Mouse (Mus musculus) lung, adult 18-20 months (tissue): Measurements from ENCODE around the gene Rab40c.

Experiments
- DNase-seq, 2 experiments: peaks; one replicate each; pipeline ENCODE4 v3.0.0; 2022; ENCODE audit warnings: mixed read lengths in 2 of 2

The Rab40c gene

DNA sequence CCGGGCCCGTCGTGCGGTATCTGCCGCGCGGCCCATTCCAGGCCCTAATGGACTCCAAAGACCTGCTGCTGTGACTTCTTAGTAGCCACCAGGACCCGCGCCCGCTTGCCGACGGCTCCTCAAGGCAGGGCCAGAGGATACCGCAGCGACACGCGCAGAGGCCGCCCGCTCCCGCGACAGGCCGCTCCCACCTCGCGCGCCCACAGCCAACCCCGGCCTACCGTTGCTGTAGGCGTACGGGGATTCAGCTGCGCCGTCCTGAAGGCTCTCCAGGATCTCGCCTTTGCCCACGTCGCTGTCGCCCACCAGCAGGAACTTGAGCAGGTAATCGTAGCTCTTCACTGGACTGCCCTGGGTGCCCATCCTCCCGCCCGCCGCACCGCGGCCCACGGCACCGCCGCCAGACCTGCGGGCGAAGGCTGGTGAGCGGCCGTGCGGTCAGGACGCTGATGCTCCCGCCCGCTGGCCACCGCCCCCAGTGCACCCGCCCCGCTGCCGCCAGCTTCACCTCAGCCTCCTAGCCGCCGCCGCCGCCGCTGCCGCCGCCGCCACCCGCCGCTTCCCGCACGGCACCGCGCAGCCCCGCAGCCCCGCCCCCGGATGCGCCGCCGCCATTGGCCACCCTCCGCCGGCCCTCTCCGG is at the start of gene Rab40c:
Gene Rab40c (minus strand): TSS at position 584 of the 642 bp plus-strand sequence.
- peak; percentile 41 to 49 for DNase-seq

DNA sequence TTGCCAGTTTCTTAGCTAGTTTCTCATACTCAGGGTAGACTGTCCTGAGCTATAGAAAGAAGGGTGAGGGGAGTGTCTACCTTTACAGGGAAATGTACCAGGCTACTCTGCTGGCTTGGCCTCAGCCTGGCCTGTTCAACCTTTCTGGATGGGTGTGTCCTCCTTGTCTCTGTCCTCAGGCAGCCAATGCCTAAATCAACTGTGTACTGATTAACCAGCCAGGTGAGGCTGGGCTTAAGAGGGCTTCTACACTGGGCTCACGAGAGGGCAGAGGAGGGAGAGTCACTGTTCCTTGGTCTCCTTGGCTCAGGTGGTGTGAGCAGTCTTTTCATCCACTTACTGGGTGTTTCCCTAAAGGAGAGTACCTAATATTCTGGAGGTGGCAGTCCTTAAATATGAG is 48.6 kb upstream of the Rab40c start:
- DNase-seq, result peak; percentile 51 to 73

DNA sequence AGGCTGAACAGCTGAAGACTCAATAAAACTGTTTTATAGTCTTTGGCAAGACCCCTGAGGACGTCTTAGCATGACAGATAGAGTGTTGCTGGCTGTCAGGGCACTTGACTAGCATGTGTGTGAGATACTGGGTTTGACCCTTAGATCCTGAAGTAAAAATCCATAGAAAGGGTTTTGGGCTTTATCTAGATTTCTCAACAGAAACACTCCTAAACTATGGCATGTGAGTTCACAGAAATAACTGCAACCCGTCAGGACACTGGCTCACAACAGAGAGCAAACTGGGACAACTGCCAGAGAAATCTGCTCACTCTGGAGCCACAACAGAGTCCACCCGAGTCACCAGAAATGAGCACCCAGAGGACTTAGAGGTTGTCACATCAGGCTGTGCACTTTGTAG is 48.1 kb upstream of the Rab40c start:
- no peak for DNase-seq

DNA sequence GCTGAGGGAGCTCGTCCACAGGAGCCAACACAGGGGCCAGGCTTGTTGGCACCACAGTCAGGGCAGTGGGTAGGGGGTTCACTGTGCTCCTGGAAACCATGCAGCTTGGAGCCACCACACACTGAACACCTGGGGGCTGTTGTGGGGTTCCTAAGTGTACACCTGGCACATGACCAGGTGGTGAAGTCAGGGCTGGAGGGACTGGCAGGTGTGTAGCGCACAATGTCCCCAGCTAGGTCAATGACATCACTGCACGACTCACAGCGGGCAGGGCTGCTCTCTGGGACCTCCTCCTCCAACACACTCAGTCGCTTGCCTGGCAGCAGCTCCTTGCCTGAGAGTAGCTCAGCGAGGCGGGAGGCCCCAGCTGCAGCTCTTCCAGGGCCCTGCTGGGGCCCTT is 44.7 kb upstream of the Rab40c start:
- DNase-seq, result no peak

DNA sequence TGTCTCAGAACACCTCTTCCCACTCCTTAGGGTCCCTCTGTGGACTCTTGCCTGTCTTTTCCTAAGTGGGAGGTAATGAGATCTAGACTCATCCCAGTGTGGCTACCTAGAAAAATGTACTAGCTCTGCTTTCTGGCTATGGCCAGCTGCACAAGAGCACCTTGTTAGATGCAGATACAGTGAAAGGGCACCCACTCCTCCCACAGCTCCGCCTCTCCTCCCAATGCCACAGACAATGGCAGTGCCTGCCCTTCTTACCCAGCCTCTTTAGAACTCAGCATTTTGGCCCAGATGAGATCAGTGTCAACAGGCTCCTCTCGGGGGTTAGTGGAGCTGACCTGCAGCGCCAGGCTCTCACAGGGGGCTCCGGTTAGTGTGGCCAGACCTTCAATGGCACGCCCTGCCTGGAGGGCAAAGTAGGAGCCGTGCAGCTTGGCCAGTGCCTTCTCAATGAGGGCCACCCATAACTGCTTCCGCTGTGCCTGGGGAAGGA is 42.9 kb upstream of the Rab40c start:
- DNase-seq, result no peak

DNA sequence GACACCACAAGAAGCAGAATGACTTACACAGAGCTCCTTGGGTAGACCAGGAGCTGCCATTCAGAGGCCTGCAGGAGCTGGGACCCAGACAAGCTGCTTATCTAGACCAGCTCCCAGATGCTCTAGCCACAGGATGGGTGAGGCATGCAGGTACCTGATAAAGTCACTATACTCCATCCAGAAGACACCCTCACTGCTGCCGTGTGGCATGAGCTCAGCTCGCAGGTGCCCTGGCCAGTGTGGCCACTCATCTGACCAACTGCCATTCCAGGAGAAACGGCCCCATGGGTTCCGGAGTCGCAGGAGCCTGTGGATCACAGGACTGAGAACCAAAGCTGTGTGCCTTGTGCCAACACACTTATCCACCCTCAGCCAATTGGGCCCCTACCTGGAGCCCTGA is 42.0 kb upstream of the Rab40c start:
- no peak for DNase-seq

DNA sequence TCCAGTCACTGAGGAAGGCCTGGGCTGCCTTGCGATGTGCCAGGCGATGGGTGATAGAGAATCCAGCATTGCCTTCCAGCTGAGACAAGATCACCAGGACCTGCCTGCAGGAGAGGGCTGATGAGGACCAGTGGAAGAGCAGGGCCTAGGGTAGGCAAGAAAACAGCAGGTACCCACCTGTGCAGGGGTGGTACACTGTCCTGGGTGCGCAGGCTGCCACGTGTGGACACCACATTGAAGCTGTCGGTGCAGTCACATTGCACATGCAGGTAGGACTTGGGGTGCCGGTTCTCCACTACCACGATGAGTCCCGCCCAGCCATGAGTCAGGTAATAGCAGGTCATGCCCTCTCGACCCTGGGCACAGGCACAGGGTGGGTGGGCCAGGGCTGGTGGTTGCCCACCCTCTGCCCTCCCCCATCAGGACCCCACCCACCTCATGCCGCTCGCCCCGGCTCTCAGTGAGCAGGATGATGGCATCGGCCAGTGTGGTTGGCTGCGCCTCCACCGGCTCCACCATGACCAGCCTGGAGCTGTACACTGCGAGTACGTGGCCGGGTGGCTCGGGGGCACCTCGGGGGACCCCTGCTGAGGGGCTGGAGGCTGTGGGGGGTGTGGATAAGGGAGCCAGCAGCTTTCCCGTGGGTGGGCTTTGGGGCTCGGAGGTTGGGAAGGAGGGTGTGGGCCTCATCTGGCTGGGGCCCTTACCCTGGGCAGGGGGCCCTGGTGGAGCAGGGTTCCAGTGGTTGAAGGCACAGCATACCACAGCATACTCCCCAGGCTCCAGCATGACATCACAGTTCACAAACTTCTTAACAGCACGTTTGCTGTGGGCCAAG is 40.3 kb upstream of the Rab40c start:
- no peak for DNase-seq

DNA sequence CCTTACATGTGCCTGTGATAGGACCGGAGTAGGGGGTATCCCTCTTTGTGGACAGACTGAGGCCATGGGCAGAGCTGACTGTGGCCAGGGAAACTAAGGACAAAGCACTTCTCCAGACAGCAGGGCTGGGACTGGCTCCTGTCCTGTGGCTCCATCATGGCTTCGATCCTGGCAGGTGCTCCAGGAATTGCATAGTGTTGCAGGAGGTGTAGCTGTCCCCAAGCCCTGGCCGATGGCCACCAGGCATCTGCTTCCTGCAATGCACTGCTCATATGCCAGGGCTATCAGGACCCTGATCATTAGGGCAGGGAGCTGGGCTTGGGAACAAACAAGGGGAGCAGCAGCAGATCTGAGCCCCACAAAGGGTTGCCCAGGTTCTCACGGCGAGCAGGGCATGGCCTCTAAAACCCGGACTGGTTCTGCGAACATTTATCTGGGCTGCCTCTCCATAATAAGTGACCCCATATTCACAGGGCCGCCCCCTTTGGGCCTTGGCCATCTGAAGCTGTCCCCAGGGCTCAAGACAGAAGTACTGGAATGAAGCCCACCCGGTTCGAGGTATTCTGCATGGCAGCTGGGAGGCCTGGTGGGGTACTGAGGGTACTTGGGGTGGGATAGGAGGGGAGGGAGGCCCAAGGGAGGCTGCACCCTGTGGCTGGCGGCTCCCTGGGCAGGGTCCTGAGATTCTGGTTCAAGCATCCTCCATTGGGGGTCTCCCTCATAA is 39.4 kb upstream of the Rab40c start:
- no peak for DNase-seq

DNA sequence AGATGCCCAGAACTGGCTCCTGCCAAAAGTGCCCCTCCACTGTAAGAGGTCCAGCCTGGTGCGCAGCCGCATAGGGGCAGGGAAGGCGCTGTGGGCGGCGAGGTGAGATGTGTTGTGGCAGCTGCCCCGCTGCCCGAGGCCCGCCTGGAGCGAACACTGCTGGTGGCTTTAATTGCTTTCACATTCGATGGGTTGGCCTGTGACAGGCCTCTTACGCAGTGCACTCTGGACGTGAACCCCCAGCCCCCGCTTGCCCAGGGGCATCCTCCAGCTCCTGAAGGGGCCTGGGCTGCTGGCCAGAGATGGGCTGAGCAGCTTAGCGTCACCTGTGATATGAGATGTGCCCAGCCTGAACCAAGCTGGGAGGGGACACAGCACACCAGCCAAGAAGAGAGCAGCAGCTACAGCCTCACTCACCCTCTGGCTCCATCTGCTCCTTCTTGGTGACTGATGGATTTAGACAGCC is 38.1 kb upstream of the Rab40c start:
- DNase-seq, result no peak

DNA sequence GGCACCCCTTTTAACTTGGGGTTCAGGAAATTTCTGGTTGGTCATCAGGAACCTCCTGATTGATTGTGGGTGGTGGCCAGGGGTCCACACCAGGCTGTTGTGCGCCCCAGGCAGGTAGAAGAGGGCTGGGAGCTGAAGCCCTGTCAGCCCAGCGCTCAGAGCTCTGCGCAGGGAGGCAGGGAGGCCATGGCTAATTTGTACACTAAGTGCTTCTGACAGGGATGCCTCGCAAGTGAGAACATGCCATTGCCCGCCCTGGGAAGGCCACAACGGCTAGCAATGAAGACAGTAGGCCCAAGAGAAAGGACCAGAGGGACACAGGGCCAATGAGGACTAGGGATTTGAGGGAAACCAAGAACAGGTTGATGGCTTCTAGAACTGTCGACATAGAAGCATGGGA is 37.1 kb upstream of the Rab40c start:
- no peak for DNase-seq

DNA sequence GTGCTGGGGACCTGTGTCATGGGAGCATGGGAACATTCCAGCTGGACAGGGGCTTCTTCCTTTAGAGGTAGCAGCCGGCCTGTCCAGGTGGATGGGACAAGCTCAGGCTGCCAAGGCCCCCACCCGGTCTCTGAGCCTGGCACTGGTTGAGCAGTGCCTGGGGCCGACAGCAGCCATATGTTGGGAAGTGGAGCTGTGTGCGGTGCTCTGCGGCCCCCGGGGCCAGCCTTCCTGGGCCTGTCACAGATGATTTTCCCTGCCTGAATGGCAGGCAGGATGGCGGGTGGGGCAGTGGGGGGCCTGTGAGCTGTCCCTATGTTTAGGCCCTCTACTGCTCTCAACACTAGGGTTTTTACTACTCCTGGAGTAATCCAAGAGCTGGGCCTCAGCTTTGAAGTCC is 36.7 kb upstream of the Rab40c start:
- no peak for DNase-seq

DNA sequence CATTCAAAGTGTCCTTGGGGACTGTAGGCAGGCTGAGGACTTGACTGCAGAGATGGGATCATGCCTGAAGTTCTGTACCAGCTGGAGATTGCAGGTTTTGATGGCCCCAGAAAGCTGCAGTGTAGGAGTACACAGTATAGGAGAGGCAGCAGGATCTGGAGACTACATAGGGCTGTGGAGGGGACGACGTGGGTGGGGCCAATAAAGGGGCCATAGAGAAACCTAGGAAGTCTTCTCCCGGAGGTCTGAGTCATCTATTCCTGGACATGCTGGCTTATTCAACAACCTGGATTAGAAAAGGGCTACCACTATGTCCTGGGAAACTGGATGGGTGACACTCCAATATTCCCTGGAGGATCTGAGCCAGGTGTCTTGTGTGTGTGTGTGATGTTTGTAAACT is 36.2 kb upstream of the Rab40c start:
- DNase-seq, result no peak

DNA sequence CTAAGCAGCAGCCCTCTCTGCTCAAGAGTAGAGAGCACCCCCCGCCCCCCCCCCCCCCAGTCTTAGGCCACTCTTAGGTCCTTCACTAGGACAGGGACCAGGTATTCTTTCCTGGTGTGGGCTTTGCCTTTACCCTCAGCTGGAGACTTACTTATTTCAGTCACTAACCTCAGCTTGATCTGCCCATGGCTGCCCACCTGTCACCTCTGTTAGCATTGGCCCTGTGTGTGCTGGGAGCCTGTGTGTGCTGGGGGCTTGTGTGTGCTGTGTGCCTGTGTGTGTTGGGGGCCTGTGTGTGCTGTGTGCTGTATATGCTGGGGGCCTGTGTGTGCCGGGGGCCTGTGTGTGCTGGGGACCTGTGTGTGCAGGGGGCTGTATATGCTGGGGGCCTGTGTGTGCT is 35.1 kb upstream of the Rab40c start:
- no peak for DNase-seq

DNA sequence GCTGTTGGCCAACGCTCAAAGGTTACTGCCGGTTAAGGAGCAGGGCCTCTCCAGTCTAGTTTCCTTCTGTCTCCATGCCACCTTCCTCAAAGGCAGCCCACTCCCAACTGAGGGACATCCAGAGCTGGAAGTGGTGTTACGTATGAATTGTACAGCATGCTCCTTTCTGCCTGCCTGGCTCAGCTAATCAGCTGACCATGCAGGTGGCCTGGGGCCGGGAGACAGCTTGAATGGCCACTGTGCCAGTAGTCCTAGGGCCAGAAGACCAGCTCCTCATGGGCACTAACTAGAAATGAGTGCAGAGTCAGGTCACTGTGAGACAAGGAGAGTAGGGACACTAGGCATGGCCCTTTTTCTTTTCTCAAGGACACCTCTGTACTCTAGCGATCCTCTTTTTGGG is 33.6 kb upstream of the Rab40c start:
- DNase-seq, result no peak

DNA sequence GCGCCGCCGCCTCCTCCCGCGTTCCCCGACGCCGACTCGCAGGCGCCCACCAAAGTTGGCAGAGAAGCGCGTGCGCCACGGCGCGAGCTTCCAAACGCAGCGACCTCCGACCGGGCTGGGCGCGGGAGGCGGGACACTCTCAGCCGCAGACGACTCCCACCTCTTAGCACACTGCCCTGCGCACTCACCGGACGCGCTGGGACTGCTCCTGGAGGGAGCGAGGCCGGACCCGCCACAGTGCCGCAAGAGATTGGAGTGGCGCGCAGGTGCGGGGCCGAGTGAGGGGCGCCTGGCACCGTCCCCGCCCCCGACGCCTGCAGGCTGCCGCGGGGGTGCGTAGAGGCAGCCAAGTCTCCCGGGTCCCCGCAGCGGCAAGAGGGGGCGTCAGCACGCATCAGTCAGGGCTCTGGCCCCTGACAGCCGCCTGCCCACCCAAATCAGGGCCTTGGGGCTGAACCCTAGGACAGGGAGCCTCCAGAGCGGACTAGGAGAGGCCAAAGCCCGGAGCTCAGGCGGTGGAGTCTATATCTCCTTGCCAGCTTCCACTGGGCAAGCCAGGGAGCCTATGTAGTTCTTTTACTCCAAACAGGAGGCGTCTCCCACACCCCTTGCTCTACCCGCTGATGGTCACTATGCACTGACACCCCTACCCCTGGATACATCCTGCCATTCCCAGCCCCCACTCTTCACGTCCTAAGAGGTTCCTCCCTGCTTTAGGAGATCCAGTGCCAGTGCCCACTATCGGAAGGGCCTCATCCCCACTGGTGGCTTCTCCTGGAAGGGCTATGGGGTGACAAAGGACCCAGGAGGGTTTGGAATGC is 32.5 kb upstream of the Rab40c start, which contains the start of gene A930017K11Rik:
Gene A930017K11Rik (minus strand): TSS at position 763 of the 821 bp plus-strand sequence.
- DNase-seq, result no peak

DNA sequence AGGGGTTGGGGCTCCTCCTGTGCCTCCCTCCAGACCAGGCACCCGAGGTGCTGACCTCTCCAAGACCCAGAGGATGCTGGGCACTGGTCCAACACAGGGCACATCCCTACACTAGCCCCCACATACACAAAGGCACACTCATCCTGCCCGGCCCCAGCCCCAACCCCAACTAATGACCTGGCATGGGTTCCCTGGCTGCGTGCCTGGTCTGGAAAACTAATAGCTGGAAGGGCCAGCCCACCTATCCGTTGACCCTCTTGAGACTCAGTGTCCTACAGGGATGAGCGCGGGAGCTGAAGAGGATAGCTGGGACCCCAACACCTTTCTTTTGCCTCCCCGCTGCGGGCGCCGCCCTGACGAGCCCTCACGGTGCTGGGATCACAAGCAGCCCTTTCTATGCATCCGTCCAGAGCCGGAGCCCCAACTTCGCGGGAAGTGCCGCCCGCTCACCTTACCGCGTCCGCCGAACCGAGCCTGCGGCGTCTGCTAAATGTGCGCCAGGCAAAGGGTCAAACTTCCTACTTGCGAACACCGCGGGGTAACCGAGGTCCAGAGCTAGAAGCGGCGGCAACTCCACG is 31.8 kb upstream of the Rab40c start:
- DNase-seq, result no peak

DNA sequence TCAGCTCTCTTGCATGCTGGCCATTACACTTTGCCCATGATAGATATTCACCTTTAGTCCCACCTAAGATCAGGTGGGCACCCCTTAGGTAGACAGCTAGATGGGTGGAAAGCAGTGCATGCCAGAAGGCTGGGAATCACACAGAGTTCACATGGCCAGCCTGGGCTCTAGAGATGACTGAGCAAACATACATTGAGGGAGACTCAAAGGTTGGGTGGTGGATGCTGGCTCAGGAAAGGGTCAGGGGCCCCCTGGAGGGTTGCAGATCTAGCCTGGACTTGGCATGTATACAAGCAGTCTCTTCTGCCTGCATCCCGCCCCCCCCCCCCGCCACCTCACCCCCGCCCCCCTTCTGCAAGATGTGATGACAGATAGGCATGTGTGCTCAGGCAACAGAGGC is 31.2 kb upstream of the Rab40c start:
- DNase-seq, result no peak

DNA sequence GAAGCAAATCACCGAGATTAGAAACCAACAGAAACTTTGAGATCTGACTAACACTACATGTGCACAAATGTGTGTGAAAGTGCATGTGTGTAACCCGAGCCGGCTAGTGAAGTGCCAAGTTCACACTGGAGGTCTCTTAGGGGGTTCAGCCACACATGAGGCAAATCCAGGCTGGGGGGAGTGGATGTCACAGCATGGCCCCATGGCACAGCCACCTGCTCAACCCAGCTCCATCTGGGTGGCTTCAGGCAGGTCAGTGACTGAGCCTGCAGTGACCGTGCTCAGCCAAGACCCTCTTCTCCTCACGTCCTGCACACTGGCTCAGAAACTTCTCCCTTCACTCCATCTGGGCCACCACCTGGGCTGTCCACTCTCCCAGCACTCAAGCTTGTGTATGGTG is 30.5 kb upstream of the Rab40c start:
- DNase-seq, result no peak

DNA sequence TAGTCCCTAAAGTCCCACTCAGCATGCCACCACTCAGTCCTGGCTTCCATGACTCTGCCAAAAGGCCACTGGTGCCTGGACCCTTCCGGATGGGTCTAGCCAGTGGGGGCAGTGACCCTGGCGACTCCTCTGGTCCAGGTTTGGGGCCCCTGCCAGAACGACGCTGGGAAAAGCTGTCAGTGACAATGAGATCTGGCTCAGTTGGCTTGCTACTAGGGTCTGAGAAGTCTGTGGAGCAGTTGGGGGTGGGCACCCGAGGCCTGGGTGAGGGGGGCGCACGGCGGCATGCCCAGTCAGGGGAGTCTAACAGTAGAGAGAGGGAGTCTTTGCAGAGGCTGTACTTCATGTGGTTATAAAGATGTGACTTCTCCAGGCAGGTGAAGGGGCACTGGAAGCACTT is 28.5 kb upstream of the Rab40c start:
- no peak for DNase-seq

DNA sequence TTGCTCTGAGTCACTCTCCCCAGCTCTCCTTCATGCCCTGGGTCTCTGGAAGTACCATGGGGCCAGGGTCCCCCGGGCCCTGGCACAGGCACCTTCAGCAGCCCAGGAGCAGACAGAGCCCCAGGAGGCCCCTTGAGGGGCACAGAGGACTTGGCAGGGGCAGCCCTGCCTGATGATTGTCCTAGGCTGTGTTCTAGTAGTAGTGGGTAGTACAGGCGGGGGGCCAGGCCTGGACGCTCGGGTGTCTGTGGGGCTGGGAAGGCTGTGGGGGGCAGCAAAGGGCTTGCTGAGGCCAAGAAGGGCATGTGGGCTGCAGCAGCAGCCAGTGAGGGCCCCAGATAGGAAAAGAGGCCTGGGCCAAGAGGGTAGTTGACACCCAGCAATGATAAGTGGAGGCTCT is 28.0 kb upstream of the Rab40c start:
- DNase-seq, result no peak

DNA sequence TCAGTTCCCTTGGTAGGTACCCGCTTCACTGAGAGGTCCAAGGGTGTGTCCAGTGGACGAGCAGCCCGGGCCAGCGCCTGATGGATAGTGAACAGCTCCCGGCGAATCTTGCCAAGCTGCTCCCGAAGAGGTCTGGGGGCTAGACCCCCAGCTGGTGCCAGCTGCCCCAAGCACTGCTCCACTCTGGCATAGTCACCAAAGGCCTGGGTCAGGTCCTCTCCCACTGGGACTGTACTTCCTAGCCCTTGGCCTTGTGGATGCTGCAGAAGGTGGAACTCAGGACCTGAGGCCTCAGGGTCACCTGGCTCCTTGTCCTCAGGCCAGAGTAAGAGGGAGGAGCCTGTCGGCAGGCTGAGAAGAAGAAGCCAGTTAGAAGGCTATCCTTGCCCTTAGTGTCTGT is 27.4 kb upstream of the Rab40c start:
- no peak for DNase-seq

DNA sequence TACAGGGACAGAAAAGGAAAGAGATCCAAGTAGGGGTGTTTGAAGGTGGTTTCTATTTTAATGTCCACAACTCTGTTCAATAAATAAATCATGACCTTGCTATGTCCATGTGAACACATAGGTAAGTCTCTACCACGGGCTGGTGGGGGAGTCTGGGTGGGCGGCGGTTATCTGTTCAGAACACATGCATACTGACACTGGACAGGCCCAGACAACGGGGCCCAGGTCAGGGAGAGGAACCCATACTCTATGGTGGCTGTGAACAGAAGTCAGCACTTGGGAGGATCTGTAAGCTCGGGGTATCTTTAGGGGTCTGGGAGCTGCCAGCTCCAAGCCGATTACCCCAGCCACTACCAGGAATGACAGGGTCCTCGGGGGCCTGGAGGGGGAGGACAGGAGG is 26.8 kb upstream of the Rab40c start:
- no peak for DNase-seq
